Mouse (Mus musculus) retina, postnatal 1 day (tissue): ENCODE measurements at regions not wholly inside any gene's neighbourhood (a gene's known extent, or its start where the extent isn't known, plus 50 kb on each side); places are given as distances from the start of the nearest gene placed in this dataset.
A peak's percentile ranks its signal among the peaks of the same experiment; 100 is the strongest.
"Not testable (repeated sequence)": the region's sequence is repeated elsewhere in the genome, so short reads cannot be mapped to it uniquely, and the experiment has no call there.

Source experiments
- DNase-seq: peaks from one replicate; pipeline ENCODE4 v3.0.0-alpha.2; 2012

DNA sequence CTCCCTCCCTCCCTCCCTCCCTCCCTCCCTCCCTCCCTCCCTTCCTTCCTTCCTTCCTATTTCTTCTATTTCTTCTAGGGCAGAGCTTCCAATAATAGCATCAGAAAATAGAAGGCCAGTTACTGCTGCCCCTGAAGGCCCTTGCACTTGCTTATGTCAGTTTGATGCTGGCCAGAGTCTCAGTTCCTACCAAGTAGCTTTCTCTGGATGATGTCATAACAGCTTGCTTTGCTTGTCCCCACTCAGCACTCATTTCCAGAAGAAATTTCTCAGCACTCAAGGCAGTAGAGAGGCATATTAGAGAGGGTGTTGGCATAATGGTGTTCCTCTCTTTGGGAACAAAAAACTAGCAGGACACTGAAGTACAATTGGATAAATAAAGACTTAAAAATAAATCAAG is 811.6 kb upstream of the 4930444P10Rik start:
- no peak for DNase-seq

DNA sequence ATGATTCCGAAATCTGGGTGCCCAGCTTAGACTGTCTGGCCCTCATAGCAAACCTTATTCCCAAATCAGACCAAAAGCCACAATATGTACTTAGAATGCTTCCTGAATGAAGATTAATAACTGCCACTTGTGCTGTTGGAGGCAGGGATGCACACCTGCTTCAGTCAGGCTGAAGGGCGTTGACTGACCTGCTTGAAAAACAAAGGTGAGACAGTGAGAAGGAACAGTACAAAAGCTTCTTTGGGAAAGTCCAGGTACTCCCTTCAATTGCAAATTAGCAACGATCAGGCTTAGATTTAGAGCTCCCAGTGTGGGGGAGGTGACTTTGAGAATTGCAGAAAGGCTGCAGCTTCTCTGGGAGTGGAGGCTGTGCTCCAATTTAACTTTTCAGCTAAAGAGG is 775.3 kb upstream of the 4930444P10Rik start:
- not testable (repeated sequence) for DNase-seq

DNA sequence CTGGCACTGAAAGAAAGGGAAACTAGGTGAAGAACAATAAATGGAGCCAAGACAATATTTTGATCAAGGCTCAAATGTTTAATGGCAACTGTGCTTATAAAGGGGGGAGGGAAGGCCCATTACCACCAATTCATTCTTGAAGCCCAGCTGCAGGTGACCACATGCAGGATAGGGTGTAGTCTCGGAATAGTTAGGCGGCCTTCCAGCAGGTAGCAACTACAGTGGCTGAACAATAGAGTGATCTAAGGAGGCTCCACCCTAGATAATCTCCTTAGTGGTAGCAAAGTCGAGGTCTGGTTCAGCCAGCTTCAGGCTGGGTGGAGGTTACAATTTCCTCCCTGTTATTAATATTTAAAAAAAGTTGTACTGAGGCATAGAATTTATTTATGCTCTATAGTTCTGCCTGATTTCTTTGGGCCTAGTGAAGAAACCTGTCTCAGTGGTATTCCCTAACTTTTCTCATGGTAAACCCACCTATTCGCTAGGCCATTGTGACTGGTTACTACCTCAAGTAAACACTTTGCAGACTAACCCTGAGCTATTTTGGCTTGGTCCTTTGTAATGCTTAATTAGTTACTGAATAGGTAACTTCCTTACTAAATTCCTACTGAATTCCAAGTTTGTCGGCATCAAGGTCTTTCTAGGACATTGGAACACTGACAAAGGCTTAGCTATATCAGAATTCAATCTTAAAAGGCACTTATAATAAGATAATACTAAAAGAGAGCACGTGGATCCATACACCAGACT is 774.1 kb upstream of the 4930444P10Rik start:
- DNase-seq = not testable (repeated sequence)

DNA sequence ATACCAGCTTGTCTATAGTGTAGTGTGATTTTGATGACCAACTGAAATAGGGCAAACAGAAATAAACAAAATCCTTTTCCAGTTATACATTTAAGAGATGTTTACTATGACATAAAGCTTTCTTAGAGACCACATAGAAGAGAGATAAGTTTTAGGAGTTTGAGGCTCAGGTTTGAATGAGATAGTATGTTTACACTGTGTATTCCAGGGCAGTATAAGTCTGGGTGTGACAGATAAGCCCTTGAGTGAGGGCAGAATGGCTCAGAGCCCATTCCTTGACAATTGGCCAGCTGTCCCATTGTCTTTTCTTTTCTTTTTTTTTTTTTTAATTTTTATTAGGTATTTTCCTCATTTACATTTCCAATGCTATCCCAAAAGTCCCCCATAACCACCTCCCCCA is 744.0 kb upstream of the 4930444P10Rik start:
- no peak for DNase-seq

DNA sequence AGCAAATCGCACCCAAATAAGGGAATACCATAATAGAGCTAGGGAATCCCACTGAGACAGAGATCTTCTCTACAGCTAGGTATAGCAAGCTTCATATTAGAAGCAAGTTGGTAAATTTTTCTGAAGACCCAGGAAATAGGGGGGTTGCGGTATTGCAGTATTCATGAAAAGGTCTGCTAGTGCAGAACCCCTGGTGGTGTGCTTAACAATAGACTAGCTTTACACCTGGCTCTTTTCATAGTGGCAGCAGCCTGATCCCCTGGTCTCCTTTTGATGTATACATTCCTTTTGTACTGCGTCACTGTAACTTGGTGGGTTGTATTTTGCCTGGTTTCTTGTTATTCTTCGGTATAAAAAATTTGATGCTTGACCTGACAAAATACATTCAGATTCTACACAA is 731.6 kb upstream of the 4930444P10Rik start:
- not testable (repeated sequence) for DNase-seq

DNA sequence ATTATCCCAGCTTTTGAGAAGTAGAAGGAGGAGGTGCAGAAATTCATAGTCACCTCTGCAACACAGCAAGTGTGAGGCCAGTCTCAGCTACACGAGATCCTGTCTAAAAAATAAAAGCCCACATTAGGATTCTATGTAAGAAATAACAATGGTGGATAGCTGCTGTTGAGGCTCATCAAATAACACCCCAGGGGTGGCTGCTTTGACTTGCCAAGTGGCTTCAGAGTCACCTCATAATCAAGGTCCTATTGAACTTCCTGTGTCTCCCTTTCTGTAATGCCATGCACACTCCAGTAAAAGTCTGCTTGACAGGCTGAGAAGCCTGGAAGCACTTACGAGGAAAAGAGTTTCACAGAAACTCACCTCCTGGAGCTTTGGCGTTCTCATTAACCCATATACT is 730.9 kb upstream of the 4930444P10Rik start:
- no peak for DNase-seq

DNA sequence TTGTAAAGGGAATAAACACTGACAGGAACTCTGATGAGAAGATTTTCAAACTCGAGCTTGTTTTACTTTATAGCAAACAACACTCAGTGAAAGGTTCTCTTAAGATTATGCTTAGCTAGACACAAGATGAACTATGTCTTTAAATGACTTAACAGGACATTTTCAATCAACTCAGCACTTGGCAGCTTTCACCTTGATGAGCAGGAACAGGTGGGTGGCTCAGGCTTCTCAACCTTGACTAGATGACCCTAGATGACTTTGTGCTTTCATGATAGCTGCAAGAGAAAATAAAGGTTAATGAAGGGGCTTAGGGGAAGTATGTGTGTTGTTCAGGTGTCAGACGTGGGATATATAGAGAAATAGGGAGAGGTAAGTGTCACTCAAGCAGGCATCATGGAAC is 728.1 kb upstream of the 4930444P10Rik start:
- DNase-seq = no peak

DNA sequence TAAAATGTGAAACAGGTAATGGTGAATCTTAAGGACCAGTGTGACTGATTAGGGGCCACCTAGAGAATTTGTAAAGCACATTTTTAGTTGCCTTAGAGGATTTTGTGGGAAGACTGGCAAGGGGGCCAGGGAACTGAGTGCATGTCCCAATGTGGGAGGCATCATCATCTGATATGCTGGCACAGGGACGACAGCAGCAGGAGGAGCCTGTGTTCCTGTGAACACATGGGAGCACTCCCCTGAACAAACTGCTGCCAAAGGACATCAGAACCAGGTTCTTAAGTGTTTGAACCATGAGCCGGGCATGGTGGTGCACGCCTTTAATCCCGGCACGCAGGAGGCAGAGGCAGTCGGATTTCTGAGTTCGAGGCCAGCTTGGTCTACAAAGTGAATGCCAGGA is 723.4 kb upstream of the 4930444P10Rik start:
- DNase-seq = no peak

DNA sequence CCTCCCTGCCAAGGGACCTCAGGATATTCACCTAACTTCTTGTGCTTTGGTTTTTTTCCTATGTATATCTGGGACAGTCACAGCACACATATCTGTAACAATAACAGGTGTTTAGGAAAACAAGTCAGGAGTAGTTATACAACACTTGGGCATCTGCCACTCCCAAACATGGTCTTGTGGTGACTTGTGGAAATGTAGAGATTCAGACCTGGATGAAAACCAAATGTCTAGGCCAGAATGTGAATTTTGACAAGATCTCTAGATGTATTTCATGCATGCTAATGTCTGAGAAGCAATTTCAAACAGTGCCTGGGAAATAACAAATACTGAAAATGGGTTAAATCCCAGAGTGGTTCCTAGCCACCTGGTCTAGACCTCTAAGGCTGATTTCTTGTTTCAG is 722.6 kb upstream of the 4930444P10Rik start:
- no peak for DNase-seq

DNA sequence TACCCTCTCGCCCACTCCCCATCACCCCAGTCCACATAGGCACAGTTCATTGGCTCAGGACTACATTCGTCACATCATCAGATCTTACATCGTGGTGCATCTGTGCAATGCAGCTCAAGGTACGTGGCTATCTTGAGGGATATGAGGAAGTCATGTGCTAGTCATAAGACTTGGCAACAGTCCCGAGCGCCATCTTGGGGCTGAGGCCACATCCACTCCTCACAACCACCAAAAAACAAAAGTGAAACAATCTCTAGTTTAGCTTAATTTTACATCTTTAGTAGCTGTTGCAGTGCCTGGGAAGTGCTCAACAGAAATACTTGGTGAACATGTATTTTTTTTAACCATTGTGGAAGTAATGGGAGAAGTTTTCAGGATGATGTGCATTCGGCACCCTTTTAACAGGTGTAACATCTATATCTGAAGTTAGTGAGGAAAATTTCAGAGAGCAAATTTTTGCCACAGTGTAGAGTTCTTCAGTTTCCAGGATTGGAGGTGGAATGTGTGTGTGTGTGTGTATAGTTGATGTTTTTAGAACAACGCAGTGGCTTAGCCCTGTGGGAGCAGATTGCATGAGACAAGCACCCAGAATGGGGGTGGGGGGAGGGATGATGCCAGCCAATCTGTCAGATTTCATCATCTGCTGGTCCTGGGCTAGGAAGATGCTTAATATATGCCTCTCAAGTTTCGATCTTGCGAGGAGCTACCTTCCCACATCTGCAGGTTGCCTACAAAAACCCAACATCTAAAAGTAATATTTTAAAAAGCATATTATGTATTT is 716.4 kb upstream of the 4930444P10Rik start:
- DNase-seq = no peak

DNA sequence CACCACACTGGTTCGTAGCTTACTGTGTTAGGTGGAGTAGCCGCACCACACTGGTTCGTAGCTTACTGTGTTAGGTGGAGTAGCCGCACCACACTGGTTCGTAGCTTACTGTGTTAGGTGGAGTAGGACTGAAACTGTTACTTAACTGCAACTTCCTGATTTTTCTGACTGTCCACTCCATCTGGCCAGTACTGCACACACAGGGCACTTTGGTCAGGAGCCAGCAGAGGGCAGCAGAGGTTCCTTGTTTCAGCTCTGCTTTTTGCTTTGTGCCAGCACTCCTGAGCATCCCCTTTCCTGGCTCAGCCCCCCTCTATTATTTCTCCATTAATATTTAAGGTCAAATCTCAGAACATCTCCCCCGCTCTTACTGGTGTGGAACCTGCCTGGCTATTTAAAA is 705.2 kb upstream of the 4930444P10Rik start:
- DNase-seq = peak; percentile 69

DNA sequence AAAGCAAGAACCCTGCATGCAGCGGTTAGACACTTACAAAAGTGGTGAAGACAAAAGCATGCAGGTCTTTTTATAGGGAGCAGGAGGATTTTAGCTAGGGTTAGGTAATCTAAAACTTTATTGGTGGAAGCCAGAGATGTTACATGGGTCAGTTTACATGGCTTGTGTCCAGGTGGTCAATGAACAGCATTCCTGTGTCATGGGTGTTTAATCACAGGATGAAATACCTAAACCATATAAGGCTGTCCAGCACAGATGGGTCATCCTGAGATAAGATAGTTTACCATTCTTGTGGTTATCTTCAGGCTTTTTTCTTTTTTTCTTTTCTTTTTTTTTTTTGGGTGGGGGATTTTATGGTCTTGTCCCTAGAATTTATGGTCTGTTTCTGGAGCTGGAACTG is 703.3 kb upstream of the 4930444P10Rik start:
- no peak for DNase-seq

DNA sequence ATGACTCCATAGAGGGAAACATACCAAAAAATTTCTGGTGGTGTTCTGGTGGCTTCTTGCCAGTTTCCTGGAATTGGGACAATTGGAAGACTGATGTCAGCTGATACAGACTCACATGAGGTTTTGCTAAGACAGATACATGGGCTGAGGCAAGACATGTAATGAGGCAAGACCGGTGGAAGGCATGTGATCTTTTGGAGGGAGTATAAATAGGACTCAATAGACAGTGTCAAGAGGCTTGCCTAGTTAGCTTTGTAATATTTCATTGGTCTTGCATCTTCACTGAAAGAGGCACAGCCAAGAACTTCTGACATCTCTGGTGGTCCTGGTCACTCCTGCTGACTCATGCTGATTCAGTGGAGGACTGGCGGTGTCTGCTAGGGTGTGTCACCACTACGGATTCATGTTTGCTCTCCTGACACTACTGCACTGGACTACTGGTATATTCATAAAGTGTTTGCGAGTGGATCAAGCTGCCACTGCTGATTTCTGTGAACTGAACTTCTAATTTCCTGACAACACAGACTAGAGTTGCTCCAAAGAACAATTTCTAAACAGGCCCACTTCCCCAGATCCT is 697.7 kb upstream of the 4930444P10Rik start:
- no peak for DNase-seq

DNA sequence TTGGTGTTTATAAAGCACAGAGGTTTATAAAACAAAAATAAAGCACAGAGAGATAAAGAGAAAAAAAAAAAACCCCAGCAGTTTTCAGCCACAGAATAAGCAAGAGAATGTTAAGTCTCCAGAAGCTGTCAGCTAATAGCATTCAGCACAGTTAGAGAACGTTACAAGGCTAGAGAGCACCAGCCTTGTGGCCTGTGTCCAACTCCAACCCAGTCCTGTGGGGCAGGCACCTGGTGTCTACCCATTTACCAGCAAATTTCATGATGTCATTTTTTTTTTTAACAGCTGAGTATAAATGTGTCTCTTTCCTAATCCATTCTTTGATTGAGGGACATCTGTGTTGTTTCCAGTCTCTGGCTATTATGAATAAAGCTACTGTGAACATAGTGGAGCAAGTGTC is 686.7 kb upstream of the 4930444P10Rik start:
- no peak for DNase-seq

DNA sequence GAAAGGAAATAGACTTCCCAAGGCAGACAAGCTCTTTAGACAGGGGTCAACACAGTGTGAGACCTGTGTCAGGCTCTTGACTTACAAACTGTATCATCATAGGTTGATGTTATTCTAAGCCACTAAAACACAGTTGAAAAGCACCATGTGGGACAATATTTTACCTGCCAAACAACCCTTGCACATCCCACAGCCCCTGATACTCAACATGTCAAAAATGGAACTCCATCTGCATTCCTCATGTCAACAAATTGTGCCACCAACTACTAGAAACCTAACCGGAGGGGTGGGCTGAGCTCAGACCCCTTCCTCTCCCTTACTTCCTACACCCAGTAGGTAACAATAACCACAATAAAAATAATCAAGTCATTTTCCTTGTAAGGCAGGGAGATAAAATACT is 667.8 kb upstream of the 4930444P10Rik start:
- DNase-seq = no peak
